Mouse (Mus musculus): ENCODE measurements around the gene Ss18l1. TPM values are rescaled to one million over a fixed set of nuclear protein-coding genes. Genes with fewer than 3 reads are reported as not detected.
A peak's percentile ranks its signal among the peaks of the same experiment; 100 is the strongest.

The Ss18l1 gene
- polyA plus RNA-seq, 1 experiment from 2014 or later, result 2.4 TPM

- DNase-seq (ENCODE audit: low spot score), result no peak
These were observed 31.6 kb upstream of the Ss18l1 start for GRCm38 (mm10) chr2:180010686-180011085.

GRCm38 (mm10) chr2:180011370-180011769, 30.9 kb upstream of the Ss18l1 start:
- ATAC-seq (no peak), DNase-seq (ENCODE audit: low spot score) (no peak)
- Histone ChIP-seq H3K27me3 (replicated peaks; ENCODE audit: insufficient read depth, low read length) (no peaks in the 10 kb centered on the region), H3K9me3 (ENCODE audit: low read length) (no peaks in the 10 kb centered on the region), H3K36me3 (ENCODE audit: insufficient read depth, low read length) (no peaks in the 10 kb centered on the region), H3K27ac (ENCODE audit: low read length) (no peak overlapping the region), H3K4me3 (ENCODE audit: low read depth, low read length) (no peak overlapping the region), H3K4me1 (ENCODE audit: insufficient read depth, low read depth, low read length) (no peaks in the 10 kb centered on the region), H3K9ac (replicated peaks; ENCODE audit: low read depth) (no peak overlapping the region), H3K4me2 (replicated peaks; ENCODE audit: low read depth, low read length) (no peak overlapping the region)
- TF ChIP-seq CTCF (IDR thresholded peaks at IDR 0.05), result no peak
- no peak for TF ChIP-seq EP300 (IDR thresholded peaks at IDR 0.05)
- 83% methylated on average over 6 of the region's 6 CpGs for WGBS

More at GRCm38 (mm10) chr2:180010686-180011085, 31.6 kb upstream of the Ss18l1 start:
- 93% methylated on average over 7 of the region's 7 CpGs for whole genome bisulfite sequencing
- Histone ChIP-seq H3K4me1 (ENCODE audit: insufficient read depth, low read depth, low read length) (no peaks in the 10 kb centered on the region), H3K4me3 (ENCODE audit: low read depth, low read length) (no peak overlapping the region), H3K36me3 (ENCODE audit: insufficient read depth, low read length) (no peaks in the 10 kb centered on the region), H3K9me3 (ENCODE audit: low read length) (no peaks in the 10 kb centered on the region), H3K9ac (replicated peaks; ENCODE audit: low read depth) (no peak overlapping the region), H3K4me2 (replicated peaks; ENCODE audit: low read depth, low read length) (no peak overlapping the region), H3K27ac (ENCODE audit: low read length) (no peak overlapping the region), H3K27me3 (replicated peaks; ENCODE audit: insufficient read depth, low read length) (no peaks in the 10 kb centered on the region)
- no peak for ATAC-seq
- TF ChIP-seq CTCF (IDR thresholded peaks at IDR 0.05) (no peak), EP300 (IDR thresholded peaks at IDR 0.05) (no peak)

GRCm38 (mm10) chr2:180013686-180014085, 28.6 kb upstream of the Ss18l1 start:
- H3K4me3 ChIP-seq (ENCODE audit: low read depth, low read length), result no peak overlapping the region
- no peaks in the 10 kb centered on the region for H3K36me3 ChIP-seq (ENCODE audit: insufficient read depth, low read length)
- no peak overlapping the region for H3K27ac ChIP-seq (ENCODE audit: low read length)
- TF ChIP-seq CTCF (IDR thresholded peaks at IDR 0.05) (no peak), EP300 (IDR thresholded peaks at IDR 0.05) (no peak)
- no peaks in the 10 kb centered on the region for H3K27me3 ChIP-seq (replicated peaks; ENCODE audit: insufficient read depth, low read length)
- 84% methylated on average over 7 of the region's 7 CpGs for WGBS
- H3K9me3 ChIP-seq (ENCODE audit: low read length), result no peaks in the 10 kb centered on the region
- DNase-seq (ENCODE audit: low spot score), result no peak
- no peak overlapping the region for H3K4me2 ChIP-seq (replicated peaks; ENCODE audit: low read depth, low read length)
- no peaks in the 10 kb centered on the region for H3K4me1 ChIP-seq (ENCODE audit: insufficient read depth, low read depth, low read length)
- ATAC-seq, result no peak
- no peak overlapping the region for H3K9ac ChIP-seq (replicated peaks; ENCODE audit: low read depth)

- Histone ChIP-seq H3K36me3 (ENCODE audit: insufficient read depth, low read length) (no peaks in the 10 kb centered on the region), H3K4me1 (ENCODE audit: insufficient read depth, low read depth, low read length) (no peaks in the 10 kb centered on the region), H3K4me3 (ENCODE audit: low read depth, low read length) (no peak overlapping the region), H3K27ac (ENCODE audit: low read length) (no peak overlapping the region), H3K4me2 (replicated peaks; ENCODE audit: low read depth, low read length) (no peak overlapping the region), H3K27me3 (replicated peaks; ENCODE audit: insufficient read depth, low read length) (peaks cover 3% of the 10 kb centered on the region; the same call in 1 of the 2 replicates), H3K9me3 (ENCODE audit: low read length) (no peaks in the 10 kb centered on the region), H3K9ac (replicated peaks; ENCODE audit: low read depth) (no peak overlapping the region)
- no peak for TF ChIP-seq EP300 (IDR thresholded peaks at IDR 0.05)
- no peak for TF ChIP-seq CTCF (IDR thresholded peaks at IDR 0.05)
- DNase-seq (ENCODE audit: low spot score) (peak; percentile 34), ATAC-seq (peak; percentile 21; the same call in 1 of the 2 replicates)
- WGBS, result 45% methylated on average over 4 of the region's 4 CpGs
These were observed 24.7 kb upstream of the Ss18l1 start for GRCm38 (mm10) chr2:180017632-180018031.

- TF ChIP-seq EP300 (IDR thresholded peaks at IDR 0.05), result no peak
- TF ChIP-seq CTCF (IDR thresholded peaks at IDR 0.05), result no peak
- ATAC-seq, result no peak
- no peak overlapping the region for H3K4me2 ChIP-seq (replicated peaks; ENCODE audit: low read depth, low read length)
These were observed 23.7 kb upstream of the Ss18l1 start for GRCm38 (mm10) chr2:180018573-180018972.

GRCm38 (mm10) chr2:180020091-180020661, 22.1 kb upstream of the Ss18l1 start:
- no peak overlapping the region for H3K4me2 ChIP-seq (replicated peaks; ENCODE audit: low read depth, low read length)
- H3K9ac ChIP-seq (replicated peaks; ENCODE audit: low read depth), result no peak overlapping the region
- DNase-seq (ENCODE audit: low spot score) (no peak), ATAC-seq (no peak)
- no peaks in the 10 kb centered on the region for H3K9me3 ChIP-seq (ENCODE audit: low read length)
- H3K36me3 ChIP-seq (ENCODE audit: insufficient read depth, low read length), result no peaks in the 10 kb centered on the region
- no peaks in the 10 kb centered on the region for H3K4me1 ChIP-seq (ENCODE audit: insufficient read depth, low read depth, low read length)
- no peak overlapping the region for H3K4me3 ChIP-seq (ENCODE audit: low read depth, low read length)
- no peak overlapping the region for H3K27ac ChIP-seq (ENCODE audit: low read length)
- TF ChIP-seq CTCF (IDR thresholded peaks at IDR 0.05), result no peak
- no peak for TF ChIP-seq EP300 (IDR thresholded peaks at IDR 0.05)
- peaks cover 3% of the 10 kb centered on the region; the same call in 1 of the 2 replicates for H3K27me3 ChIP-seq (replicated peaks; ENCODE audit: insufficient read depth, low read length)
- WGBS, result 65% methylated on average over 7 of the region's 7 CpGs

More at GRCm38 (mm10) chr2:180018573-180018972, 23.7 kb upstream of the Ss18l1 start:
- Histone ChIP-seq H3K9me3 (ENCODE audit: low read length) (no peaks in the 10 kb centered on the region), H3K36me3 (ENCODE audit: insufficient read depth, low read length) (no peaks in the 10 kb centered on the region), H3K4me3 (ENCODE audit: low read depth, low read length) (no peak overlapping the region), H3K27ac (ENCODE audit: low read length) (no peak overlapping the region), H3K4me1 (ENCODE audit: insufficient read depth, low read depth, low read length) (no peaks in the 10 kb centered on the region), H3K9ac (replicated peaks; ENCODE audit: low read depth) (no peak overlapping the region), H3K27me3 (replicated peaks; ENCODE audit: insufficient read depth, low read length) (peaks cover 3% of the 10 kb centered on the region; the same call in 1 of the 2 replicates)
- WGBS, result 68% methylated on average over 9 of the region's 9 CpGs
- no peak for DNase-seq (ENCODE audit: low spot score)

Data from lung, postnatal 0 days (tissue).